Mouse (Mus musculus): ENCODE data around the gene Ugt1a6b. TPM values are rescaled to one million over a fixed set of nuclear protein-coding genes. Genes with fewer than 3 reads are reported as not detected.
"Not testable (repeated sequence)": the region's sequence is repeated elsewhere in the genome, so short reads cannot be mapped to it uniquely, and the experiment has no call there.

Ugt1a6b gene
- polyA plus RNA-seq, 1 experiment from 2014 or later, result 0.32 TPM

DNA sequence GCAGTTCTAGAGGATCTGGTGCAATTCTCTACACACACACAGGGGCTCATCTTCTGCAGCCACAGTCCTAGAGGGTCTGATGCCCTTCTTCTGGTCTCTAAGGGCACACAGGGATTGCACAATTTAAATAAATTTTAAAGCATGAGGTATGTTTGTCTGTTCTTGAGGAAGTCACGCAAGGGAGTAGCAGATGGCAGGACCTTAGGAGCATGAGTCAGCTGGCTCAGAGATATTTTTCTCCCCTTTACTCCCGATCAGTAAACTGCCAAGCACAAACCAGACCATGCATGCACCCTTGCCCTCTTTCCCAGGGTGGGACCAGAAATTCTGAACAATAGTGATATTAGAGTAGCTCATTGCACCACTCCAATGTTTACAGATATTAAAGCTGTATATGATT, 55.4 kb downstream of the Ugt1a6b start:
- H3K4me3 ChIP-seq, result no peak overlapping the region
- ATAC-seq (ENCODE audit: borderline replicate concordance, extremely low read depth, low FRiP score, low TSS enrichment), result no peak
- 73% methylated on average over 2 of the region's 2 CpGs for WGBS
- H3K9me3 ChIP-seq, result no peaks in the 10 kb centered on the region
- no peaks in the 10 kb centered on the region for H3K36me3 ChIP-seq
- H3K4me2 ChIP-seq, result no peak overlapping the region
- no peak overlapping the region for H3K27ac ChIP-seq
- H3K9ac ChIP-seq, result no peak overlapping the region
- H3K27me3 ChIP-seq, result no peaks in the 10 kb centered on the region
- H3K4me1 ChIP-seq, result no peaks in the 10 kb centered on the region

- Histone ChIP-seq H3K27me3 (no peaks in the 10 kb centered on the region), H3K27ac (no peak within 1 kb of the TSS), H3K9ac (no peak within 1 kb of the TSS), H3K4me1 (no peaks in the 10 kb centered on the region), H3K9me3 (no peaks in the 10 kb centered on the region), H3K4me2 (no peak within 1 kb of the TSS), H3K36me3 (no peaks in the 10 kb centered on the region), H3K4me3 (no peak within 1 kb of the TSS)
- no peak for ATAC-seq (ENCODE audit: borderline replicate concordance, extremely low read depth, low FRiP score, low TSS enrichment)
- 69% methylated on average over 5 of the region's 5 CpGs for WGBS
These were observed 62.7 kb downstream of the Ugt1a6b start, which contains the start of gene Ugt1a5 for GRCm38 (mm10) chr1:88165711-88166110. Gene Ugt1a5, plus strand, starts transcription at chr1:88166012.

DNA sequence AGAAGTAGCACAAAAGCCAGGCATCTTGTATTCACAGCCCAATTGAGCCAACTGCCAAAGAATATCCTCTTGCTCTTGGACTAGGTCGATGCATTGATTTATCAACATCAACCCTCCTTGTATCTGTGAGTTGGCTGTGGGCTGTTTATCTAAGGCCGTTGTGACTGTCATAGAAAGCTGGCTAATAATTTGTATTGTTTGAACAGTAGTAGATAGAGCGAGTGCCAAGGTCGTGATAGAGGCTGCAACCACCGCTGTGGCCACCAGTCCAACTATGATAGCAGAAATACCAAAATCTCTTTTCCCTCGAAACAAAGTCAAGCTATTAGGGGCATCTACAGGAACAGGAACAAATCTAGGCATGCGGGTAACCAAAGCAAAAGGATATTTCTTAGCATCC, 69.1 kb downstream of the Ugt1a6b start:
- WGBS, result 74% methylated on average over 7 of the region's 7 CpGs
- not testable (repeated sequence) for H3K9me3 ChIP-seq; ATAC-seq (ENCODE audit: borderline replicate concordance, extremely low read depth, low FRiP score, low TSS enrichment)

GRCm38 (mm10) chr1:88179657-88180056, 76.6 kb downstream of the Ugt1a6b start:
- no peak overlapping the region for H3K9ac ChIP-seq
- H3K4me3 ChIP-seq, result no peak overlapping the region
- no peaks in the 10 kb centered on the region for H3K36me3 ChIP-seq
- H3K27ac ChIP-seq, result no peak overlapping the region
- 87% methylated on average over 1 of the region's 1 CpGs for WGBS
- no peak for ATAC-seq (ENCODE audit: borderline replicate concordance, extremely low read depth, low FRiP score, low TSS enrichment)
- H3K27me3 ChIP-seq, result no peaks in the 10 kb centered on the region
- no peaks in the 10 kb centered on the region for H3K4me1 ChIP-seq
- no peak overlapping the region for H3K4me2 ChIP-seq
- H3K9me3 ChIP-seq, result peaks cover 12% of the 10 kb centered on the region

More for the DNA sequence above, 69.1 kb downstream of the Ugt1a6b start:
- H3K4me1 ChIP-seq, H3K9ac ChIP-seq, H3K27me3 ChIP-seq, H3K4me2 ChIP-seq, H3K4me3 ChIP-seq, H3K27ac ChIP-seq, H3K36me3 ChIP-seq: not testable (repeated sequence)

DNA sequence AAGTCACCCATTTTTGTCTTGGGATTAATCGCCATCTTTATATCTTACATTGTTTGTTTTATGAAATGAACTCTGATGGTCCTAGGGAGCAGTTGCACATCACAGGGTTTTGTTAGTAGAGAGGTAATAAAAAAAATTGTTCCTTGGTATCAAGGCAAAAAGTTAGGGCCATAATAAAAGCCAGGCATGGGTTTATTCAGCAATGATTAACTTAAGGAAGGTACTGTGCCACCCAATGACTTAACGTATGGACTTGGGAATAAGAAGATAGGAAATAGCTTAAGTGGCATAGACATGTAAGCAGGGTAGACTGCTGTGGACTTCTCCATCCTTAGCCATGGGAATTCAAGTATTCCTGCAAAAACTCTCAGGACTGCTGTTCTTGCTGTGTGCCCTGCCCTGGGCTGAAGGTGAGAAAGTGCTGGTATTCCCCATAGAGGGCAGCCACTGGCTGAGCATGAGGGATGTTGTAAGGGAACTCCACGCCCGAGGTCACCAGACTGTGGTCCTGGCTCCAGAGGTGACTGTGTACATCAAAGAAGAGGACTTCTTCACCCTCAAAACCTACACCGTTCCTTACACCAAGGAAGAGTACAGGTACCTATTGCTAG, 83.4 kb downstream of the Ugt1a6b start:
- Histone ChIP-seq H3K4me3 (no peak overlapping the region), H3K36me3 (no peaks in the 10 kb centered on the region), H3K9me3 (no peaks in the 10 kb centered on the region), H3K9ac (no peak overlapping the region), H3K27ac (no peak overlapping the region), H3K27me3 (no peaks in the 10 kb centered on the region), H3K4me1 (no peaks in the 10 kb centered on the region), H3K4me2 (no peak overlapping the region)
- WGBS, result 90% methylated on average over 5 of the region's 5 CpGs
- no peak for ATAC-seq (ENCODE audit: borderline replicate concordance, extremely low read depth, low FRiP score, low TSS enrichment)

GRCm38 (mm10) chr1:88192136-88192535, 89.1 kb downstream of the Ugt1a6b start:
- Histone ChIP-seq H3K36me3 (no peaks in the 10 kb centered on the region), H3K4me3 (no peak overlapping the region), H3K4me1 (no peaks in the 10 kb centered on the region), H3K4me2 (no peak overlapping the region), H3K9me3 (no peaks in the 10 kb centered on the region), H3K27ac (no peak overlapping the region), H3K9ac (no peak overlapping the region), H3K27me3 (no peaks in the 10 kb centered on the region)
- WGBS, result 74% methylated on average over 3 of the region's 3 CpGs
- no peak for ATAC-seq (ENCODE audit: borderline replicate concordance, extremely low read depth, low FRiP score, low TSS enrichment)

DNA sequence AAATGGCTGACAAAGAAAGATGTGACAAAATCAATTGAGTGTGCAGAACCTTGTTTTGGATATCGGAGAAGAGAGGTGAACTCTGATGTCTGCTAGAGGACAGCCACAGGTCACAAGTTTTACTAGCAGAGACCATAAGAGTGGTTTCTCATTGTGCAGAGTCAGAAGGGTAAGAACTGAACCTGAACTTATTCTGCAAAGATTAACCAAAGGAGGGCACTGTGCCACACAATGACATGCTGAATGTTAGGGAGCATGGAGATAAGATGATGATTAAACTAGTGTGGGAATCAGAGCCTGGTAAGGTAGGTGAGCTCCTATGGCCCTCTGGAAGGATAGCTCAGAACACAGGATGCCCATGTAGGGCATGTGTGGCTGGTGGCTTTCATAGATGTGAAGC, 92.6 kb downstream of the Ugt1a6b start:
- H3K9ac ChIP-seq, result no peak overlapping the region
- WGBS, result 81% methylated on average over 1 of the region's 1 CpGs
- no peak overlapping the region for H3K4me3 ChIP-seq
- H3K36me3 ChIP-seq, result no peaks in the 10 kb centered on the region
- H3K27me3 ChIP-seq, result no peaks in the 10 kb centered on the region
- no peak for ATAC-seq (ENCODE audit: borderline replicate concordance, extremely low read depth, low FRiP score, low TSS enrichment)
- H3K27ac ChIP-seq, result no peak overlapping the region
- no peaks in the 10 kb centered on the region for H3K4me1 ChIP-seq
- no peaks in the 10 kb centered on the region for H3K9me3 ChIP-seq
- H3K4me2 ChIP-seq, result no peak overlapping the region

GRCm38 (mm10) chr1:88197443-88197842, 94.4 kb downstream of the Ugt1a6b start:
- Histone ChIP-seq H3K27me3 (no peaks in the 10 kb centered on the region), H3K9me3 (no peaks in the 10 kb centered on the region), H3K9ac (no peak overlapping the region), H3K27ac (no peak overlapping the region), H3K36me3 (no peaks in the 10 kb centered on the region), H3K4me2 (no peak overlapping the region), H3K4me3 (no peak overlapping the region), H3K4me1 (no peaks in the 10 kb centered on the region)
- ATAC-seq (ENCODE audit: borderline replicate concordance, extremely low read depth, low FRiP score, low TSS enrichment), result no peak
- 63% methylated on average over 3 of the region's 3 CpGs for WGBS

DNA sequence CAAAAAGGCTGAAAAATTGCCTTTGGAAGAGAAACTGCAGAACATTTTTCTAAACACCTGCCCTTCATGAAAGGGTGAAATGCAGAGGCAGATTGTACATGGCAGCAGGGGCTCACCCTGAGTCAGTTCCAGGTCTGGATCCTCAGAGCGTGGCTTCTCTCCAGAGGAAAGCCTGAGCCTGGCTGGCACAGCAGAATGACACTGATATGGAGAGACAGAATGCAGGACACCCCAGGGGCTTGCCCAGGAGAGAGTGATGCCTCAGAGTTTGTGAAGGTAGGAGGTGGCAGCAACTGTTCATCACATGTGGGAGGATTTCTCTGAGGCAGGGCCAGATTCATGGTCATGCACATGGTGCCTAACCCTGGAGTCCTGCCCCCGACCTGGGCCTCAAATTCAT, 96.9 kb downstream of the Ugt1a6b start:
- H3K9me3 ChIP-seq, result no peaks in the 10 kb centered on the region
- H3K27me3 ChIP-seq, result no peaks in the 10 kb centered on the region
- H3K9ac ChIP-seq, result no peak overlapping the region
- no peak overlapping the region for H3K4me2 ChIP-seq
- no peaks in the 10 kb centered on the region for H3K4me1 ChIP-seq
- ATAC-seq (ENCODE audit: borderline replicate concordance, extremely low read depth, low FRiP score, low TSS enrichment), result no peak
- no peaks in the 10 kb centered on the region for H3K36me3 ChIP-seq
- H3K4me3 ChIP-seq, result no peak overlapping the region
- H3K27ac ChIP-seq, result no peak overlapping the region
- 54% methylated on average over 2 of the region's 2 CpGs for WGBS

DNA sequence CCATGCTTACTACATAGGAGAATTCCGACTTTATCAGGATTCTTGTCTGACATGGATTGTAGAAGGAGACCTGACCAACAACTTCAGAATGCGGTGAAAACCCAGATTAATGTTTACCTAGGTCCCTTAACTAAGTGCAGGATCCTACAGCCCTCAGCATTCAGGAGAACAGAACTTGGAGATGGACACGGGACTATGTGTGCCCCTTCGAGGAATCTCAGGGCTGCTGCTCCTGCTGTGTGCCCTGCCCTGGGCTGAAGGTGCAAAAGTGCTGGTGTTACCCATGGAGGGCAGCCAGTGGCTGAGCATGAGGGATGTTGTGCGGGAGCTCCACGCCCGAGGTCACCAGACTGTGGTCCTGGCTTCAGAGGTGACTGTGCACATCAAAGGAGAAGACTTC, 97.4 kb downstream of the Ugt1a6b start, which contains the start of gene Ugt1a2:
Ugt1a2 (plus strand) TSS at position 146 of the 400 bp plus-strand sequence.
- WGBS, result 62% methylated on average over 7 of the region's 7 CpGs
- no peak for ATAC-seq (ENCODE audit: borderline replicate concordance, extremely low read depth, low FRiP score, low TSS enrichment)
- H3K4me3 ChIP-seq, result no peak within 1 kb of the TSS
- no peak within 1 kb of the TSS for H3K9ac ChIP-seq
- H3K4me2 ChIP-seq, result no peak within 1 kb of the TSS
- no peaks in the 10 kb centered on the region for H3K27me3 ChIP-seq
- H3K9me3 ChIP-seq, result no peaks in the 10 kb centered on the region
- no peaks in the 10 kb centered on the region for H3K36me3 ChIP-seq
- no peak within 1 kb of the TSS for H3K27ac ChIP-seq
- no peaks in the 10 kb centered on the region for H3K4me1 ChIP-seq

DNA sequence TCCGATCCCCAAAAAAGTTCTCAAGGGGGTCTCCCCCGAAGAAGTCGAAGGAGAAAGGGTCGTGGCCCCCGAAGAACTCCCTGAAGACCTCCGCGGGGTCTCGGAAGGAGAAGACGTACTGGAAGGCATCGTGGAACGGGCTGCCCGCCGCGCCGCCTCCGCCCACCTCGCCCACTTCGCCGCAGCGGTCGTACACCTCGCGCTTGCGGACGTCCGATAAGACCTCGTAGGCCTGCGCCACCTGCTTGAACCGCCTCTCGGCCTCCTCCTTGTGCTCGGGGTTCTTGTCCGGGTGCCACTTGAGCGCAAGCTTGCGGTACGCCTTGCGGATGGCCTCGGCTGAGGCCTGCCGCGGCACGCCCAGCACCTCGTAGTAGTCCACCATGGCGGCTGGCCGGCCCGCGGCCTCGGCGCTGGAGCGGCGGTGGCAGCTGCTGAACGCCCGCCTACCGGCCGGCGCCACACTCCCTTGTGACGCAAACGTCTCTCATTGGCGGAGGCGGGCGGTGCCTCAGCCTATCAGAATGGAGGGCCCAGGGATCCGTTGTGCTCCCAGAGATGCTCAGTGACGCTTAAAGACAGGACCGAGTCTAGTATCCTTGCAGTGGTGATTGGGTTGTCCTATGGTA, 102.4 kb downstream of the Ugt1a6b start, which contains the start of gene Dnajb3:
Dnajb3 (minus strand) TSS at position 489 of the 629 bp plus-strand sequence.
- WGBS, result 9% methylated on average over 52 of the region's 62 CpGs

GRCm38 (mm10) chr1:88206843-88207479, 103.9 kb downstream of the Ugt1a6b start:
- 67% methylated on average over 2 of the region's 2 CpGs for WGBS
- H3K9ac ChIP-seq, result no peak overlapping the region
- H3K4me2 ChIP-seq, result no peak overlapping the region
- no peaks in the 10 kb centered on the region for H3K4me1 ChIP-seq
- no peaks in the 10 kb centered on the region for H3K27me3 ChIP-seq
- no peaks in the 10 kb centered on the region for H3K36me3 ChIP-seq
- no peak for ATAC-seq (ENCODE audit: borderline replicate concordance, extremely low read depth, low FRiP score, low TSS enrichment)
- no peak overlapping the region for H3K4me3 ChIP-seq
- 0 out of 2 replicates have a peak, but pooled peaks cover 7% of the 10 kb centered on the region for H3K9me3 ChIP-seq
- H3K27ac ChIP-seq, result no peak overlapping the region

More for the DNA sequence above, 102.4 kb downstream of the Ugt1a6b start, which contains the start of gene Dnajb3:
- Histone ChIP-seq H3K27ac (no peak within 1 kb of the TSS), H3K27me3 (no peaks in the 10 kb centered on the region), H3K9ac (peak within 1 kb of the TSS; percentile 57), H3K4me2 (peak within 1 kb of the TSS; percentile 92), H3K36me3 (no peaks in the 10 kb centered on the region), H3K4me3 (peak within 1 kb of the TSS; percentile 52), H3K9me3 (no peaks in the 10 kb centered on the region), H3K4me1 (no peaks in the 10 kb centered on the region)
- ATAC-seq (ENCODE audit: borderline replicate concordance, extremely low read depth, low FRiP score, low TSS enrichment), result peak; percentile 98
